Mouse (Mus musculus) midbrain, postnatal 0 days (tissue): ENCODE results near the gene Csrnp1. TPM values are rescaled to one million over a fixed set of nuclear protein-coding genes. Genes with fewer than 3 reads are reported as not detected.

Experiments used
- ATAC-seq: fragments of 200-750 bp; cut with Nextera tagmentation; 2 replicates; pipeline ENCODE4 v1.8.0; 2017; ENCODE audit warnings: moderate number of reproducible peaks, mild to moderate bottlenecking, moderate TSS enrichment, moderate library complexity; ENCODE audit not compliant: low FRiP score
- DNase-seq: peaks from one replicate; pipeline ENCODE4 v3.0.0-alpha.2; 2015; ENCODE audit warnings: low spot score
- H3K27ac ChIP-seq: fragments of 300-500 bp; sonication (generic); 2 replicates; pipeline ENCODE4 v1.5.1; 2014; ENCODE audit warnings: low read depth, mild to moderate bottlenecking, low read length, mixed read lengths
- H3K27me3 ChIP-seq: fragments of 300-500 bp; sonication (generic); 2 replicates; pipeline ENCODE4 v1.6.1; 2014; ENCODE audit warnings: low read length, control low read depth, mixed read lengths; ENCODE audit not compliant: insufficient read depth
- H3K36me3 ChIP-seq: fragments of 300-500 bp; sonication (generic); 2 replicates; pipeline ENCODE4 v1.6.1; 2014; ENCODE audit warnings: low read length, control low read depth, mixed read lengths; ENCODE audit not compliant: insufficient read depth
- H3K4me1 ChIP-seq: fragments of 300-500 bp; sonication (generic); 2 replicates; pipeline ENCODE4 v1.6.1; 2014; ENCODE audit warnings: mild to moderate bottlenecking, control low read depth, antibody characterized with exemption, low read length, mixed read lengths; ENCODE audit not compliant: insufficient read depth
- H3K4me2 ChIP-seq: fragments of 300-500 bp; sonication (generic); 2 replicates; pipeline ENCODE4 v1.6.1; 2014; ENCODE audit warnings: low read depth, mild to moderate bottlenecking, low read length, mixed read lengths; ENCODE audit not compliant: poor library complexity, severe bottlenecking
- H3K4me3 ChIP-seq: fragments of 300-500 bp; sonication (generic); 2 replicates; pipeline ENCODE4 v1.5.1; 2014; ENCODE audit warnings: low read depth, mild to moderate bottlenecking, low read length, moderate library complexity
- H3K9ac ChIP-seq: fragments of 300-500 bp; sonication (generic); replicated peaks from 2 replicates; pipeline ENCODE4 v1.6.1; 2014; ENCODE audit warnings: mild to moderate bottlenecking, low read length, moderate library complexity, mixed read lengths; ENCODE audit not compliant: poor library complexity, severe bottlenecking
- H3K9me3 ChIP-seq: fragments of 300-500 bp; sonication (generic); 2 replicates; pipeline ENCODE4 v1.6.1; 2016; ENCODE audit warnings: low read length, control low read depth
- CTCF ChIP-seq: IDR thresholded peaks from 2 replicates; pipeline ENCODE4 v1.5.1; 2016; ENCODE audit warnings: antibody characterized with exemption, mild to moderate bottlenecking
- whole genome bisulfite sequencing: fragments of 180-500 bp; shearing (Covaris S2); extraction: QIAGEN DNeasy Blood & Tissue Kit; methylation state at CpG from one replicate; pipeline ENCODE4 v1.1.7; 2014; 5-methylcytosine and 5-hydroxymethylcytosine counted together
- polyA plus RNA-seq: library from polyadenylated mRNA; unstranded; fragments of >200 nt; fragmentation: Nextera tagmentation; extraction: Ambion mirVana; gene quantifications from 2 replicates; pipeline ENCODE4 v1.2.1, GENCODE M21; 2015
- total RNA-seq: library from RNA; depleted of rRNA; stranded (reverse); fragments of >200 nt; gene quantifications from 2 replicates; pipeline ENCODE4 v1.2.3, GENCODE M21; 2014; rRNA removed

The Csrnp1 gene
- total and polyA plus RNA-seq, 2 experiments from 2014 or later: 1.1 to 1.7 TPM

GRCm38 (mm10) chr9:119925729-119926128 is 58.7 kb downstream of the Csrnp1 start:
- no peak for DNase-seq
- no peak for TF ChIP-seq CTCF
- 66% methylated on average over 8 of the region's 8 CpGs for WGBS
- Histone ChIP-seq H3K27me3 (no peaks in the 10 kb centered on the region), H3K36me3 (peaks cover 83% of the 10 kb centered on the region), H3K9me3 (no peaks in the 10 kb centered on the region), H3K4me2 (no peak overlapping the region), H3K27ac (no peak overlapping the region), H3K4me1 (no peaks in the 10 kb centered on the region), H3K4me3 (no peak overlapping the region), H3K9ac (no peak overlapping the region)
- no peak for ATAC-seq

GRCm38 (mm10) chr9:119925120-119925657 is 59.3 kb downstream of the Csrnp1 start:
- H3K27ac ChIP-seq: no peak overlapping the region
- H3K36me3 ChIP-seq: peaks cover 81% of the 10 kb centered on the region
- 90% methylated on average over 16 of the region's 16 CpGs for WGBS
- H3K4me2 ChIP-seq: no peak overlapping the region
- H3K9ac ChIP-seq: no peak overlapping the region
- H3K4me3 ChIP-seq: no peak overlapping the region
- no peaks in the 10 kb centered on the region for H3K9me3 ChIP-seq
- TF ChIP-seq CTCF: no peak
- H3K27me3 ChIP-seq: no peaks in the 10 kb centered on the region
- H3K4me1 ChIP-seq: no peaks in the 10 kb centered on the region
- DNase-seq (no peak), ATAC-seq (no peak)

GRCm38 (mm10) chr9:119923462-119923861 is 61.0 kb downstream of the Csrnp1 start:
- no peaks in the 10 kb centered on the region for H3K27me3 ChIP-seq
- no peaks in the 10 kb centered on the region for H3K4me1 ChIP-seq
- H3K4me3 ChIP-seq: no peak overlapping the region
- DNase-seq (no peak), ATAC-seq (no peak)
- H3K27ac ChIP-seq: no peak overlapping the region
- 94% methylated on average over 4 of the region's 4 CpGs for WGBS
- peaks cover 80% of the 10 kb centered on the region for H3K36me3 ChIP-seq
- TF ChIP-seq CTCF: no peak
- H3K9me3 ChIP-seq: no peaks in the 10 kb centered on the region
- no peak overlapping the region for H3K4me2 ChIP-seq
- no peak overlapping the region for H3K9ac ChIP-seq

Other genes with a start within 250 kb of the Csrnp1 start
- 0.47 and 0.60 TPM in 2 replicates for gene Scn11a, start 159.2 kb downstream of the Csrnp1 start, total RNA-seq
- 0.27 and 0.35 TPM in 2 replicates for gene Scn11a, start 159.2 kb downstream of the Csrnp1 start, polyA plus RNA-seq
- 53.0 and 75.3 TPM in 2 replicates for gene Wdr48, start 89.8 kb downstream of the Csrnp1 start, total RNA-seq
- gene Wdr48, start 89.8 kb downstream of the Csrnp1 start, polyA plus RNA-seq: 48.8 and 49.5 TPM in 2 replicates
- 19.0 and 22.2 TPM in 2 replicates for gene Gorasp1, start 47.1 kb downstream of the Csrnp1 start, total RNA-seq
- 25.0 and 26.2 TPM in 2 replicates for gene Gorasp1, start 47.1 kb downstream of the Csrnp1 start, polyA plus RNA-seq
- gene Ttc21a, start 47.1 kb downstream of the Csrnp1 start, total RNA-seq: 4.6 and 4.9 TPM in 2 replicates
- gene Ttc21a, start 47.1 kb downstream of the Csrnp1 start, polyA plus RNA-seq: 1.1 and 1.4 TPM in 2 replicates
- gene Xirp1, start 38.9 kb upstream of the Csrnp1 start, total RNA-seq: 0.05 TPM in 1 of 2 replicates, not detected in the other
- not detected in 2 replicates for gene Xirp1, start 38.9 kb upstream of the Csrnp1 start, polyA plus RNA-seq
- 12.6 and 19.3 TPM in 2 replicates for gene Cx3cr1, start 85.2 kb upstream of the Csrnp1 start, total RNA-seq
- gene Cx3cr1, start 85.2 kb upstream of the Csrnp1 start, polyA plus RNA-seq: 6.8 and 9.0 TPM in 2 replicates
- not detected in 2 replicates for gene Ccr8, start 107.5 kb upstream of the Csrnp1 start, total RNA-seq
- gene Ccr8, start 107.5 kb upstream of the Csrnp1 start, polyA plus RNA-seq: not detected in 2 replicates
- 46.6 and 60.0 TPM in 2 replicates for gene Slc25a38, start 125.7 kb upstream of the Csrnp1 start, total RNA-seq
- gene Slc25a38, start 125.7 kb upstream of the Csrnp1 start, polyA plus RNA-seq: 35.3 and 37.8 TPM in 2 replicates
- 1,524 and 1,627 TPM in 2 replicates for gene Rpsa, start 143.0 kb upstream of the Csrnp1 start, total RNA-seq
- gene Rpsa, start 143.0 kb upstream of the Csrnp1 start, polyA plus RNA-seq: 876 and 966 TPM in 2 replicates
- gene Mobp, start 165.0 kb upstream of the Csrnp1 start, total RNA-seq: 1.4 TPM in 1 of 2 replicates, not detected in the other
- 0.15 and 0.16 TPM in 2 replicates for gene Mobp, start 165.0 kb upstream of the Csrnp1 start, polyA plus RNA-seq